Mouse (Mus musculus): ENCODE measurements around the gene Golph3l.
"Not testable (repeated sequence)": the region's sequence is repeated elsewhere in the genome, so short reads cannot be mapped to it uniquely, and the experiment has no call there.

The Golph3l gene

DNA sequence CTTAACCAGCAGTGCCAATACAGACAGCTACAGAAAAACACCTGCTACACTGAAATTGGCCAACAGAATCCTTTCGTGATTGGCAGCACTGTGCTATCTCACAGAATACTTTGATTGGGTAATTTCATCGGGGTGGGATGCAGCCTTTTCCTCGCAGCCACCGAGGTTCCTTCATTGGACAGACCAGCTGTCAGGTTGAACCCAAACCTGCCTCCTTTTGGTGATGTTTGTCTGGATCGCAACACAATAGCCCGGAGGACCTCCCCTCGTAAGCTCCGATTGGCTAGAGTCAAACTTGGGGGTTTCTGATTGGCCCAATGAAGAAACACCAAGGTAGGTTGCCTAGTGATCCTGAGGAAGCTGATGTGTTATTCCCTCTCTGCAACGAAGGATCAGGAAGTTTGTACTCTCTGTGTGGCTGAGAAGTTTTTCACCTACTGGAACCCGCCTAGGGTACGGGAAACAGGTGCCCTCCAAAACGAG lies at the start of gene Golph3l:
TSS of gene Golph3l (plus strand) at position 331 of the 483 bp plus-strand sequence.
- peak; percentile 93 for DNase-seq

DNA sequence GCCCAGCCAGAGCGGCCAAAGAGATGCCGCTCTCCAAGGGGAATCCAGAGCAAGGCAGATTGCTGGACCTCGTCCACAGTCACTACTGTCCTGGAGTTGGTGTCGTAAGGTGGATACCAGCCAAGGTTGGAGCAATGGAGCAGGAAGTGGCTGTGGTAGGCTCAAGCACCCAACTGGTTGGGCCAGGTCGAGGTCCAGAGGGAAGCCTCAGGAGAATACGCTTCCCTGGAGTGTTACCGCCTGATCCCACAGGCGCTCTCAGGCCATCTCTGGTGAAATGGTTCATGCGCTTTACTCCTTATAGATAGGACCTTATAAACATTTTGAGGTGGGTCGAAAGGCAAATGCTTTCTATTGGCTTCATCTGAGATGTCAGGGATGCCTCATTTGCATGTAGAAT lies 49.8 kb upstream of the Golph3l start:
- no peak for DNase-seq

DNA sequence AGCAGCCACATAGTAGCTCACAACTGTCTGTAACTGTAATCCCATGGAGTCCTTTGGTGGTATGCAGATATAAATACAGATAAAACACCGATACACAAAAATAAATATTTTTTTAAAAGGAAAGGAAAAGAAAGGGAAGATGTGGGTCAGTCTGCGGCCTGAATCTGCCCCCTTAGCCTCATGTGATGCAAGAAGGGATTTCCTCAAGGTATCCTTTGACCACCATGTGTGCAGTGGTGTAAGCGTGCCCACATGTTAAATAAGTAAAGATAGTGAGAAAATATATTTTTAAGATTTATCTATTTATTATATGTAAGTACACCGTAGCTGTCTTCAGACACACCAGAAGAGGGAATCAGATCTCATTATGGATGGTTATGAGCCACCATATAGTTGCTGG lies 48.9 kb upstream of the Golph3l start:
- no peak for DNase-seq

- DNase-seq: not testable (repeated sequence)
Measured at GRCm38 (mm10) chr3:95541186-95541585, 47.5 kb upstream of the Golph3l start.

DNA sequence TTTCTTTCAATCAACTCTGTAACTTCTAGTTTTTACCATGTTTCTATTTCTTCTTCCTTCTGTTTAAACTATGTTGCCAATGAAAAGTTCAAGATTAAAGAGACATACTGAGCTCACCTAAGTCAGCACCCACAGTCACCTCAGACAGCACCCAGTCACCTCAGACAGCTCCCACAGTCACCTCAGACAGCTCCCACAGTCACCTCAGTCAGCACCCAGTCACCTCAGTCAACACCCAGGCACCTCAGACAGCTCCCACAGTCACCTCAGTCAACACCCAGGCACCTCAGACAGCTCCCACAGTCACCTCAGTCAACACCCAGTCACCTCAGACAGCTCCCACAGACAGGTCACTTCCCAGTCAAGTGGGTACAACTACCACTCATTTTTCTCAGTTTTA lies 46.6 kb upstream of the Golph3l start:
- no peak for DNase-seq

- DNase-seq: no peak
Measured at GRCm38 (mm10) chr3:95542981-95543380, 45.8 kb upstream of the Golph3l start.

- no peak for DNase-seq
Measured at GRCm38 (mm10) chr3:95550176-95550575, 38.6 kb upstream of the Golph3l start.

DNA sequence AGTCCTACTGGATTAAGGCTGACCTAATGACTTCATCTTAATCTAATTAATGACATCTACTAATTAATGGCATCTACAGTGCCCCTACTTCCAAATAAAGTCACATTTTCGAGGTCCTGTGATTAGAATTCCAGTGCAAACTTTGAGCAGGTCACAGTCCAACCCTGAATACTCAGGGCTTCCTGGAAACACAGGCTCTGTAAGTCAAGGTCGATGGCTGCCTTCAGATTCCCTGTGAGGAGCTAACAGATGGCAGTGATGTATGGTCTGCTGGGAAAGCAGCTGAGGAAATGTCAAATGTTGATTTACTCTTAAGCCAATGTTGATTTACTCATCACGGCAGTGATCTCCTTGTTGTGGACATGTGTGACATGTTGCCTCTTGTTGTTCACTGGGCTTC lies 34.7 kb upstream of the Golph3l start:
- no peak for DNase-seq

GRCm38 (mm10) chr3:95559437-95559836 lies 29.3 kb upstream of the Golph3l start, which contains the start of gene Hormad1:
Hormad1 (plus strand) TSS chr3:95559677.
- no peak for DNase-seq

GRCm38 (mm10) chr3:95560738-95561137 lies 28.0 kb upstream of the Golph3l start:
- DNase-seq: no peak

- DNase-seq: no peak
Measured at GRCm38 (mm10) chr3:95561826-95562225, 26.9 kb upstream of the Golph3l start.

DNA sequence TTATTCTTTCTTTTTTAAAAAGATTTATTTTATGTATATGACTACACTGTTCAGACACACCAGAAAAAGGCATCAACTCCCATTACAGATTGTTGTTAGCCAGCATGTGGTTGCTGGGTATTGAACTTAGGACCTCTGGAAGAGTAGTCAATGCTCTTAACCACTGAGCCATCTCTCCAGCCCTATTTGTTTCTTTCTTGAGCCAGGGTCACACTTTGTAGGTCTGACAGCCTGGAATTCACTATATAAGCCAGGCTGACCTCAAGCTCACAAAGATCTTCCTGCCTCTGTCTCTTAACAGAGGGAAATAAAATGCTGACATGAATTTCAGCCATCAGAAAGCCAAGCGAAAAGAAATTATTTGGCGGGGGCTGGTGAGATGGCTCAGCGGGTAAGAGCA lies 19.1 kb upstream of the Golph3l start:
- DNase-seq: no peak

DNA sequence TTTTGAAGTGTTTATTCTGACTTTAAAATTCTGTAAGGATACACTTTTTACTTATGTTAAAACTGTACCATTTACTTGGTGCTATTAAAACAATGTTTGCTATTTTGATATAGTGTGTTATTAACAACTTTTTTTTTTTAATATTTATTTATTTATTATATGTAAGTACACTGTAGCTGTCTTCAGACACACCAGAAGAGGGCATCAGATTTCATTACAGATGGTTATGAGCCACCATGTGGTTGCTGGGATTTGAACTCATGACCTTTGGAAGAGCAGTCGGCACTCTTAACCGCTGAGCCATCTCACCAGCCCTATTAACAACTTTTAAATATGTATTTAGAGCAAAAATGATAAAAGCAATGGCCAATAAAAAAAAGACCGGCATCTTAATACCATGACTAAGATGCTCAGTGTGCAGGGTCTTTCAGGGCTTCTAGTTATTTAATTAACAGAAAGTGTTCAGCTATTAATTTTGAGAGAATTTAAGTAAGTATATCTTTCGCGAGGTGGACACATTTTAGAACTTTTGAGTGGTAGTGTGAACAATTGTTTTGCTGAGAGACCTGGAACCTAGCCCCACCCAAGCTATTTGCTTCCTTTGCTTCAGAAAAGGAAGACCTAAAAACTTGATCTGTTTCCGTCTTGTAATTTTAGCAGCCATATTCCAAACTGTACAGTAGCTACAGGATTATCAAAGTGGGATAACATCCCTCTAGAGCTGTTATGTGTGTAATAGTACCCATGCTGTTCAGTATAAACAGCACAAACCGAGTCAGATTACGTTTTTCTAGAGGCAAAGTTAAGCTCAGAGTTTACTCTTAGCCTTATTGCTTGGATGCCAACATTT lies 755 bp upstream of the Golph3l start:
- no peak for DNase-seq

GRCm38 (mm10) chr3:95598734-95599133 lies 10.0 kb downstream of the Golph3l start:
- DNase-seq: no peak

- no peak for DNase-seq
Measured at GRCm38 (mm10) chr3:95601287-95601686, 12.6 kb downstream of the Golph3l start.

- DNase-seq: no peak
Measured at GRCm38 (mm10) chr3:95606096-95606495, 17.4 kb downstream of the Golph3l start.

DNA sequence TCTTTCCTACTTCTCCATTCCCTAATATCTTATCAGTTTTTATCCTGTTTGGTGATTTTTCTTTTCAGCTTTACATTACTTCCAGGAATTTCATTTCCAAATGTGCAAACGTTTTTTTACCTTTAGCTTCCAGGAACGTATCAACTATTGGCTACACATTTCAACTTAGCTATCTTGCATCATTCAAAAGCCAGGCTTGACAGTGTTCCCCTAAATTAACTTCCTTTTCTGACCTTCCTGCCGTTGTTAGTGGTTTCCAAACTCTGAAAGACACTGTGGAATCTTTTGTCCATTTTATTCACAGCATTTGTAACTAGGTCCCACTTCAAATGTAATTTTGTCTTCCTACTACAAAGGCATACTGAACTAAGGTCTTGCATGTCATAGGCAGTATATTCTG lies 20.5 kb downstream of the Golph3l start:
- DNase-seq: no peak

DNA sequence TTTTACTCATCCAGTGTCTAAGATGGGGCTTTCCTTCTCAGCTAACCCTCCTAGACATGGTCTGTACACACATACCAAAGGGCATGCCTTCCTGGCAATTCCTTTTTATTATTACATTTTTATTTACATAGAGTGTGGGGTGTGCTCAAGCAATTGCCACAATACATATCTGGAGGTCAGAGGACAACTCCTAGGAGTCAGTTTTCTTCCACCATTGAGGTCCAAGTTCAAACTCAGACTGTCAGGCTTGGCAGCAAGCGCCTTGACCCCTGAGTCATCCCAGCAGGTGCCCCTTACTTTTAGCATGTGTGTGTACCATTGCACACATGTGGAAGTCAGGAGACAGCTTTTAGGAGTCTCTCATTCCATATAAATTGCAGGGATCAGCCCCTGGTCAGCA lies 25.3 kb downstream of the Golph3l start:
- no peak for DNase-seq

- no peak for DNase-seq
Measured at GRCm38 (mm10) chr3:95618511-95618910, 29.8 kb downstream of the Golph3l start.

- no peak for DNase-seq
Measured at GRCm38 (mm10) chr3:95621241-95621640, 32.5 kb downstream of the Golph3l start.

DNA sequence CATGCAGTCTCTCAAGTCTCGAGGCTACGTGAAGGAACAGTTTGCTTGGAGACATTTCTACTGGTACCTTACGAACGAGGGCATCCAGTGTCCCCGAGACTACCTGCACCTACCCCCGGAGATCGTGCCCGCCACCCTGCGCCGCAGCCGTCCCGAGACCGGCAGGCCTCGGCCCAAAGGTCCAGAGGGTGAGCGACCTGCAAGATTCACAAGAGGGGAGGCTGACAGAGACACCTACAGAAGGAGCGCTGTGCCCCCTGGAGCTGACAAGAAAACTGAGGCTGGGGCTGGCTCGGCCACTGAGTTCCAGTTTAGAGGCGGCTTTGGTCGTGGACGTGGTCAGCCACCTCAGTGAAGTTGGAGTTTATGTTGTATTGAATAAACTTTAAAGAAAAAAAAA lies 33.7 kb downstream of the Golph3l start:
- not testable (repeated sequence) for DNase-seq

GRCm38 (mm10) chr3:95623551-95623950 lies 34.8 kb downstream of the Golph3l start:
- DNase-seq: no peak

DNA sequence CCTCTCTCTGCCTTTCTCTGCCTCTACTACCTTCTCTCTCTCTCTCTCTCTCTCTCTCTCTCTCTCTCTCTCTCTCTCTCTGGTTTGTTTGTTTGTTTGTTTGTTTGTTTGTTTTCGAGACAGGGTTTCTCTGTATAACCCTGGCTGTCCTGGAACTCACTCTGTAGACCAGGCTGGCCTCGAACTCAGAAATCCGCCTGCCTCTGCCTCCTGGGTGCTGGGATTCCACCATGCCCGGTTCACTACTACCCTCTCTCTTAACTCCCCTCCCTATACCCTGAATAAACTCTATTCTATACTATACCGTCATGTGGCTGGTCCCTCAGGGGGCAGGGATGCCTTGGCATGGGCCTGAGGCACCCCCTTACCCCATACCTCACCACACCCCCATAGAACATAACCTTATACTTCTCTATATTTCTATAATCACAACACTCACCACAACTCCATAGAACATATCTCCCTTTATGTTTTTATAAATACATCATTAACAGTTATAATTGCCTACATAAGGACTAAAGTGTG lies 35.3 kb downstream of the Golph3l start:
- not testable (repeated sequence) for DNase-seq
